Mouse (Mus musculus): Measurements from ENCODE around the gene Scamp2.

The Scamp2 gene

GRCm38 (mm10) chr9:57560861-57561710 is at the start of gene Scamp2:
Gene Scamp2 (plus strand): TSS chr9:57560943.
- peak; percentile 93 for DNase-seq

GRCm38 (mm10) chr9:57517113-57517512 is 43.6 kb upstream of the Scamp2 start:
- no peak for DNase-seq

- DNase-seq: no peak
Measured at GRCm38 (mm10) chr9:57520375-57521055, 40.2 kb upstream of the Scamp2 start.

GRCm38 (mm10) chr9:57521056-57521911 is 39.5 kb upstream of the Scamp2 start, which contains the start of gene Cox5a:
Gene Cox5a (plus strand): TSS chr9:57521274.
- DNase-seq: peak; percentile 95

- no peak for DNase-seq
Measured at GRCm38 (mm10) chr9:57522114-57522860, 38.5 kb upstream of the Scamp2 start.

GRCm38 (mm10) chr9:57522861-57523246 is 37.9 kb upstream of the Scamp2 start:
- DNase-seq: no peak

GRCm38 (mm10) chr9:57523754-57524153 is 37.0 kb upstream of the Scamp2 start:
- no peak for DNase-seq

- no peak for DNase-seq
Measured at GRCm38 (mm10) chr9:57524439-57524838, 36.3 kb upstream of the Scamp2 start.

- no peak for DNase-seq
Measured at GRCm38 (mm10) chr9:57525516-57525915, 35.2 kb upstream of the Scamp2 start.

- DNase-seq: no peak
Measured at GRCm38 (mm10) chr9:57526435-57526834, 34.3 kb upstream of the Scamp2 start.

GRCm38 (mm10) chr9:57531946-57532345 is 28.8 kb upstream of the Scamp2 start:
- DNase-seq: no peak

- DNase-seq: no peak
Measured at GRCm38 (mm10) chr9:57536362-57536761, 24.4 kb upstream of the Scamp2 start.

- peak; percentile 88 for DNase-seq
Measured at GRCm38 (mm10) chr9:57537044-57537727, 23.6 kb upstream of the Scamp2 start, which contains the start of gene Fam219b. Gene Fam219b (plus strand): TSS chr9:57537528.

- DNase-seq: no peak
Measured at GRCm38 (mm10) chr9:57537728-57538181, 23.0 kb upstream of the Scamp2 start.

GRCm38 (mm10) chr9:57539550-57539949 is 21.2 kb upstream of the Scamp2 start:
- DNase-seq: no peak

GRCm38 (mm10) chr9:57541312-57541711 is 19.4 kb upstream of the Scamp2 start:
- DNase-seq: no peak

- DNase-seq: no peak
Measured at GRCm38 (mm10) chr9:57543951-57544350, 16.8 kb upstream of the Scamp2 start.

- no peak for DNase-seq
Measured at GRCm38 (mm10) chr9:57547287-57547686, 13.5 kb upstream of the Scamp2 start.

GRCm38 (mm10) chr9:57547869-57548268 is 12.9 kb upstream of the Scamp2 start:
- DNase-seq: no peak

- DNase-seq: no peak
Measured at GRCm38 (mm10) chr9:57549186-57549585, 11.6 kb upstream of the Scamp2 start.

- DNase-seq: no peak
Measured at GRCm38 (mm10) chr9:57550126-57550862, 10.4 kb upstream of the Scamp2 start.
